12 mouse cellular contexts compared by ENCODE assay signal in the genomic region with DNA sequence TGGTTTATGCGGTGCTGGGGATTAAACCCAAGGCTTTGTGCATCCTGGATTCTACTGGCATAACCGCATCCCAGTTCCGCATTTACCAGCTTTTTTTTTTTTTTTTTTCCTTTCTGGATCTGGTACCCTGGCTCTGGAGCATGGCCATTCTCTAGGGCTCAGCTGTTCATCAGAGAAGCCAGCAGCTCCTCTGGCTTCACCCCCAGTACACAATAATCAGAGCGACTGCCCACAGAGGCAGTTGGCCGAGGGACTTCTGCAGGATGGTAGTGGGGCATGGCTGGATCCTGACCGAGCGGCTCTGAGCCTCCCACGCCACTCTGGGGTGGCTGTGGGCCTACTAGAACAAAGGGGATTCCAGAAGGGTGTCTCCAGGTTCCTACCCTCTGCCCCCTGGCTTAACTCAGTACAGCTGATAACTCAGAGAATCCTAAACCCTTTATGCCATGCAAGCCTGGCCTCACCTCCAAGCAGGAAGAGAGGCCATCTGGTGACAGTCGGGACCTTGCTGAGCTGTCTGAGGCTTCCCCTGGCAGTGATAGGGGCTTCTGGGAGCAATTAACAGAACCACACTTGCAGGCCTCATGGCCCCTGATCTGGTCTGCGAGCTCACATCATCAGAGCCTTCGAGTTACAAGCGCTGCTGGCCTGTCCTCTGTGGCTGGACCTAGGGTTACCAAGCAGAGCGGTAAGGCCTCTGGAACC. TPM values are rescaled to one million over a fixed set of nuclear protein-coding genes. Genes with fewer than 3 reads are reported as not detected.
DNase-seq lines count a peak whose midpoint lies in the region; ATAC-seq and TF ChIP-seq lines count a peak whose summit lies in the region.
"Had no signal": no experiment of that assay in that cellular context is flagged by ENCODE, and none has a peak within 500 bp of the region (broad histone marks: within the 10 kb centered on the region; RNA-seq: fewer than 3 reads in every experiment).

No protein-coding gene starts in this region.

- H3K27me3 ChIP-seq in thymus, adult 2 months (ENCODE audit: control insufficient read depth, insufficient read depth, low read length): no peaks in the 10 kb centered on the region
- H3K27me3 ChIP-seq in forebrain, embryonic 15.5 days: no peaks in the 10 kb centered on the region
- no peaks in the 10 kb centered on the region for H3K27me3 ChIP-seq in midbrain, embryonic 16.5 days (ENCODE audit: control insufficient read depth, insufficient read depth, low read depth, low read length)

- no peaks in the 10 kb centered on the region for H3K9me3 ChIP-seq in forebrain, embryonic 15.5 days
- H3K9me3 ChIP-seq in midbrain, embryonic 16.5 days (replicated peaks; ENCODE audit: control insufficient read depth, low read length, poor library complexity, severe bottlenecking): no peaks in the 10 kb centered on the region
- H3K9me3 ChIP-seq: limb, embryonic 15.5 days had no signal

- no peak for ATAC-seq in forebrain, embryonic 15.5 days (replicated peaks)
- ATAC-seq in midbrain, embryonic 16.5 days: no peak

- peak; percentile 29 for DNase-seq in embryo, embryonic 10 days (ENCODE audit: low spot score)
- no peak for DNase-seq in embryo, embryonic 11 days
- no peak for DNase-seq in thymus, adult 2 months
- DNase-seq in thymus, postnatal 4 days: no peak
- DNase-seq in right cerebral cortex, postnatal 14 days: no peak
- no peak for DNase-seq in spleen, postnatal 4 days (ENCODE audit: low spot score in 2 of 2)
- DNase-seq: kidney, adult 18-20 months; layer of hippocampus, adult 9-11 months; right cerebral cortex, postnatal 25 days had no signal

- WGBS in thymus, adult 2 months: 93% methylated on average over 13 of the region's 13 CpGs
- WGBS in forebrain, embryonic 15.5 days: 69% methylated on average over 13 of the region's 13 CpGs
- 59% methylated on average over 13 of the region's 13 CpGs for WGBS in midbrain, embryonic 16.5 days

- peak overlapping the region; percentile 53 for H3K27ac ChIP-seq in thymus, adult 2 months (ENCODE audit: control insufficient read depth, insufficient read depth, low read length)
- H3K27ac ChIP-seq in forebrain, embryonic 15.5 days (replicated peaks): peak overlapping the region; percentile 16
- H3K27ac ChIP-seq in midbrain, embryonic 16.5 days (ENCODE audit: low read length): 0 out of 2 replicates have a peak overlapping the region, but pooled peaks have one; percentile 13
- H3K27ac ChIP-seq: limb, embryonic 15.5 days had no signal

- no peak overlapping the region for H3K4me2 ChIP-seq in forebrain, embryonic 15.5 days (replicated peaks)
- no peak overlapping the region for H3K4me2 ChIP-seq in midbrain, embryonic 16.5 days (ENCODE audit: low read length)
- H3K4me2 ChIP-seq: limb, embryonic 15.5 days had no signal

- TF ChIP-seq POLR2A in thymus, adult 2 months (IDR thresholded peaks at IDR 0.05; ENCODE audit: control insufficient read depth, extremely low read depth, insufficient read depth, low read length, poor library complexity): no peak

- no peak overlapping the region for H3K9ac ChIP-seq in forebrain, embryonic 15.5 days (replicated peaks)
- H3K9ac ChIP-seq in midbrain, embryonic 16.5 days (ENCODE audit: low read depth, low read length): no peak overlapping the region
- H3K9ac ChIP-seq: limb, embryonic 15.5 days had no signal

- H3K4me3 ChIP-seq in thymus, adult 2 months (ENCODE audit: control insufficient read depth, insufficient read depth, low read length): no peak overlapping the region
- no peak overlapping the region for H3K4me3 ChIP-seq in forebrain, embryonic 15.5 days
- no peak overlapping the region for H3K4me3 ChIP-seq in midbrain, embryonic 16.5 days (ENCODE audit: low read depth, low read length)
- H3K4me3 ChIP-seq: limb, embryonic 15.5 days had no signal

- peaks cover 23% of the 10 kb centered on the region for H3K4me1 ChIP-seq in thymus, adult 2 months (replicated peaks; ENCODE audit: control insufficient read depth, insufficient read depth, low read length)
- peaks cover 71% of the 10 kb centered on the region for H3K4me1 ChIP-seq in forebrain, embryonic 15.5 days
- peaks cover 47% of the 10 kb centered on the region for H3K4me1 ChIP-seq in midbrain, embryonic 16.5 days (ENCODE audit: control insufficient read depth, insufficient read depth, low read length)

- 0 out of 2 replicates have a peak, but pooled peaks have one; percentile 31 for TF ChIP-seq CTCF in thymus, adult 2 months (IDR thresholded peaks at IDR 0.05; ENCODE audit: borderline replicate concordance, control insufficient read depth, extremely low read depth, insufficient read depth, low read length, poor library complexity)

- H3K36me3 ChIP-seq in thymus, adult 2 months (ENCODE audit: control insufficient read depth, insufficient read depth, low read length): no peaks in the 10 kb centered on the region
- H3K36me3 ChIP-seq in forebrain, embryonic 15.5 days: no peaks in the 10 kb centered on the region
- H3K36me3 ChIP-seq in midbrain, embryonic 16.5 days (ENCODE audit: control insufficient read depth, insufficient read depth, low read length): no peaks in the 10 kb centered on the region
- H3K36me3 ChIP-seq: limb, embryonic 15.5 days had no signal

RNA-seq across cellular contexts. Expression of a gene that starts 4.6 kb away (rescaled TPM):
- 48.7 and 69.3 TPM in 2 replicates for polyA plus RNA-seq in thymus, adult 2 months (2012; rRNA removed)
- 18.2 and 18.7 TPM in 2 replicates for polyA plus RNA-seq in forebrain, embryonic 15.5 days (2015; fragmentation: Nextera tagmentation; extraction: Ambion mirVana)
- polyA plus RNA-seq in midbrain, embryonic 16.5 days (2015; fragmentation: Nextera tagmentation; extraction: Ambion mirVana): 13.0 and 13.6 TPM in 2 replicates

RNA-seq across cellular contexts. Expression of a gene that starts 40.9 kb away (rescaled TPM):
- polyA plus RNA-seq in thymus, adult 2 months (2012; rRNA removed): 8.1 and 9.8 TPM in 2 replicates
- polyA plus RNA-seq in forebrain, embryonic 15.5 days (2015; fragmentation: Nextera tagmentation; extraction: Ambion mirVana): 1.6 and 1.8 TPM in 2 replicates
- 2.6 and 3.0 TPM in 2 replicates for polyA plus RNA-seq in midbrain, embryonic 16.5 days (2015; fragmentation: Nextera tagmentation; extraction: Ambion mirVana)
